Mouse (Mus musculus) ovary, postnatal 14 days (tissue): ENCODE data around the gene Hcfc1r1.

ENCODE experiments used
- DNase-seq: peaks from one replicate; pipeline ENCODE4 v3.0.0; 2022; ENCODE audit warnings: low spot score

Hcfc1r1 gene

DNA sequence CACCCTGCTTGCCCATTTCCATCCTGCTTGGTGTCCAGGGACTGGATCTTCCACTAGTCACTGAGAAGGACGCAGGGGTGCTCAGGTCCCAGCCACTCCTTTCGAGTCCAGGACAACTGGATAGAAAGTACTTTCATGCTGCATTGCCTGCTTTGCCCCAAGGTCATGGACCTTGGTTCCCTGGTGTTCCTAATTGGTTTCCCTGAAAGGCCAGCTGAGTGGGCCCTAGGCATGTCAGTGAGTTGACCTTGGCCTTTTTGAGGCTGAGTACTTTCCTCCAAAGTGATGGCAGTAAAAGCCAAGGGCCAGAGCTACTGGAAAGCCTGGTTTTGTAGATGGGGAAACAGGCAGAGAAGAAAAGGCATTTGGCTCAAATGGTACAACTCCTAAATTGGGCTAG lies 48.5 kb downstream of the Hcfc1r1 start:
- no peak for DNase-seq

GRCm38 (mm10) chr17:23722376-23723125 lies 49.2 kb downstream of the Hcfc1r1 start, which contains the start of gene 1520401A03Rik:
TSS of gene 1520401A03Rik (minus strand) at chr17:23722783.
- DNase-seq: no peak
